Mouse (Mus musculus): ENCODE results near the gene Thsd7a. TPM values are rescaled to one million over a fixed set of nuclear protein-coding genes. Genes with fewer than 3 reads are reported as not detected.

Thsd7a gene
- polyA plus RNA-seq, 1 experiment from 2014 or later = 2.0 TPM

DNA sequence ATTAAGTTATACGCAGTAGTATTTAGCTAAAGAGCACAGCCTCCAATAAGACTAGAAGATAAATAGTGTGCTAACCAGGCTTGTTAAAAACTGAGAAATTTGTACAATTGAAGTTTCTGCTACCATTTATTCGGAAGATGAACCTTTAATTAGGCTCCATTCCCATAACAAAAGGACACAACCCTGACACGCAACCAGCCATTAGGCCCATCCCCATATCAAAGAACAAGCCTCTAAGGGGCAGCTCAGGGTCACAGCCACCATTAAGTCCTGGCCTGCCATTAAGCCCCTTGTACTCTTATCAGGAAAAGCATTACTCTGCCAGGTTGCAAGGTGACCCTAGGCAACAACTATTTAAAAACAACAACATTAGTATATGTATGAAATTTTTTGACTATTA, 198.0 kb downstream of the Thsd7a start:
- Histone ChIP-seq H3K9me3 (replicated peaks; ENCODE audit: control insufficient read depth, low read length) (no peaks in the 10 kb centered on the region), H3K36me3 (ENCODE audit: control insufficient read depth, insufficient read depth, low read length) (no peaks in the 10 kb centered on the region), H3K4me2 (ENCODE audit: low read depth, low read length) (no peak overlapping the region), H3K27ac (ENCODE audit: low read length) (no peak overlapping the region), H3K4me3 (replicated peaks; ENCODE audit: low read length) (no peak overlapping the region), H3K27me3 (ENCODE audit: control insufficient read depth, insufficient read depth, low read length) (no peaks in the 10 kb centered on the region), H3K4me1 (ENCODE audit: control insufficient read depth, insufficient read depth, low read length) (no peaks in the 10 kb centered on the region), H3K9ac (ENCODE audit: low read length) (no peak overlapping the region)
- no peak for ATAC-seq (ENCODE audit: insufficient read depth, low FRiP score)
- WGBS = 76% methylated on average over 3 of the region's 3 CpGs

DNA sequence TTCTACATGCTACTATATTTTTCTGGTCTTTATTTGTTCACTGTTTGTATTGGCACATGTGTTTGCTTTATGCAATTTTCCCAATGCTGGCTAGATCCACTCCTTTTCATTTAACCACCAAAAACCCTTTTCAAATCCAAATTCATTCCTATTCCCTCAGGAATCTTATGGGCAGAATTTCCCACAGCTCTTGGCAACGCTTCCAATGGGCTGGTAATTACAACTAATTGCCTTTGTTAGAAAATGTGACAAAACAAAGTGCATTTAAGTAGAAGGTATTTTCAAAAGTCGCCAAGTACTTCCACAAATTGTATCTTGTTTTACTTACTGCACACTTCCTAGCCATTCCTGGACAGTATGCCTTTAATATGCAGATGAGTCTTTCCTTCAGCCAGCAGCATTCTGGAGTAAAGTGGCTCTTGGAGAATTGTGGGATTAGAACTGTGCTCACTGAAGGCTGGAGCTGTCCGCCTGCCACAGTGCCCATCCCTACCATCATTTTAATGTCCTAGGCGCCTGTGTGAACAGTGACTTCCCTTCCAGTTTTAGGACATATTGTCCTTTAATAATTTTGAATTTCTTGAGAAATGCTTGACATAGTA, 199.1 kb downstream of the Thsd7a start:
- 78% methylated on average over 4 of the region's 4 CpGs for WGBS
- no peaks in the 10 kb centered on the region for H3K36me3 ChIP-seq (ENCODE audit: control insufficient read depth, insufficient read depth, low read length)
- ATAC-seq (ENCODE audit: insufficient read depth, low FRiP score) = no peak

DNA sequence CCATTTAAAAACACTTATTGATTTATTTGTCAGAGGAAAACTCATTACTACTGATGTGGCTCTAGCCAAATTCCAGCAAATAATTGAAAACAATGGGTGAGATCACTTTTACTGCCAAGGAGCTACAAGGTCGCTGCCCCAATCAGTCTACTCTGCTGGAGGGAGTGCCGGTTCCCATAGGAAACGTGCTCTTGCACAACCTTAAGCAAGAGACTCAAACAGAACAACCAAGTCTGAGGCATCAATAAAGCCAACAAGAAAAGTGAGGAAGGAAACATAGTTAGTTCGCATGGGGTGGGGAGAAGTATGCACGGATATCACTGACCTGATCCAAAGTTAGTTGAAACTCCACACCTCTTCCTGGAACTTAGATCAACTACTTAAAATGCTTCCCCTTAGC, 205.1 kb downstream of the Thsd7a start:
- Histone ChIP-seq H3K9me3 (replicated peaks; ENCODE audit: control insufficient read depth, low read length) (no peaks in the 10 kb centered on the region), H3K27ac (ENCODE audit: low read length) (no peak overlapping the region), H3K4me3 (replicated peaks; ENCODE audit: low read length) (no peak overlapping the region), H3K4me1 (ENCODE audit: control insufficient read depth, insufficient read depth, low read length) (no peaks in the 10 kb centered on the region), H3K9ac (ENCODE audit: low read length) (no peak overlapping the region), H3K4me2 (ENCODE audit: low read depth, low read length) (no peak overlapping the region), H3K27me3 (ENCODE audit: control insufficient read depth, insufficient read depth, low read length) (no peaks in the 10 kb centered on the region), H3K36me3 (ENCODE audit: control insufficient read depth, insufficient read depth, low read length) (no peaks in the 10 kb centered on the region)
- 44% methylated on average over 5 of the region's 5 CpGs for WGBS
- no peak for ATAC-seq (ENCODE audit: insufficient read depth, low FRiP score)

More for the DNA sequence above, 199.1 kb downstream of the Thsd7a start:
- no peaks in the 10 kb centered on the region for H3K4me1 ChIP-seq (ENCODE audit: control insufficient read depth, insufficient read depth, low read length)
- H3K4me2 ChIP-seq (ENCODE audit: low read depth, low read length) = no peak overlapping the region
- no peak overlapping the region for H3K27ac ChIP-seq (ENCODE audit: low read length)
- H3K27me3 ChIP-seq (ENCODE audit: control insufficient read depth, insufficient read depth, low read length) = no peaks in the 10 kb centered on the region
- no peak overlapping the region for H3K9ac ChIP-seq (ENCODE audit: low read length)
- no peak overlapping the region for H3K4me3 ChIP-seq (replicated peaks; ENCODE audit: low read length)
- H3K9me3 ChIP-seq (replicated peaks; ENCODE audit: control insufficient read depth, low read length) = no peaks in the 10 kb centered on the region

DNA sequence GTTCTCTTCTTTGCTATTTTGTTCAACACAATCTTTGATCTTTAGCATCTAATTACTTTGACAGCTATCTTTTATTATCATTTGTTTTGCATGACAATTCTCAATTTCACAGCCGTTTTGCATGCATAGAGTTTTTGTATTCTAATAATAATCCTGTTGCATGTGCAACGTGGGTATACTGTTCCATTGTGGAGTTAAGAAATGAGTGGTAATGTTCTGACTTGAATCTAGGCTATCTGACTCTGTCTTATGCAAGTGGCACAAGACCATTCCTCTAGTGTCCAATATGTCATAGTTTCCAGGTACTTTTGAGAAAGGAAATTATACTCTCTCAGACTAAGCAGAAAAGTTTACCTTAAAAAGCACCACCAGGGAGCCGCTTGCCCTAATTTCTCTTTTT, 206.7 kb downstream of the Thsd7a start:
- ATAC-seq (ENCODE audit: insufficient read depth, low FRiP score) = no peak
- no peak overlapping the region for H3K27ac ChIP-seq (ENCODE audit: low read length)

DNA sequence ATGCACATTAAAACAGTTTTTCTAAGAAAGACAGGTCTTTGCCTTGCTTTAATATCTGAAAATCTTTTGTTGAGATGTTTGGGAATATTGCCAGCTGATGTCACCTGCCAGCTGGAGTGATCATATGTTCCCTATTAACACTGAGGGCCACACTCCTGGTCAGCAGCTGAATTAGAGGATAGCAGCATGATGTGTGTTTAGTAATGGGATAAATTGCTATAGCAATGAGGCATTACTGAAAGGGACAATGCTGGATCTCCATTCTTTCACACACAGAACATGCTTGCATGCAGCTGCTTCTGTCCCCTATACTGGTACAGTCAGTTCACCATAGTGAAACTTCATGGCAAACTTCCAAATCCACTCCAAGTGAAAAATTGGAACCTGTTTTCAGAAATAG, 230.1 kb downstream of the Thsd7a start:
- no peak for ATAC-seq (ENCODE audit: insufficient read depth, low FRiP score)

More for the DNA sequence above, 206.7 kb downstream of the Thsd7a start:
- H3K9ac ChIP-seq (ENCODE audit: low read length) = no peak overlapping the region
- no peaks in the 10 kb centered on the region for H3K36me3 ChIP-seq (ENCODE audit: control insufficient read depth, insufficient read depth, low read length)
- no peaks in the 10 kb centered on the region for H3K4me1 ChIP-seq (ENCODE audit: control insufficient read depth, insufficient read depth, low read length)
- H3K27me3 ChIP-seq (ENCODE audit: control insufficient read depth, insufficient read depth, low read length) = no peaks in the 10 kb centered on the region
- H3K9me3 ChIP-seq (replicated peaks; ENCODE audit: control insufficient read depth, low read length) = no peaks in the 10 kb centered on the region
- H3K4me3 ChIP-seq (replicated peaks; ENCODE audit: low read length) = no peak overlapping the region
- WGBS = 75% methylated on average over 3 of the region's 3 CpGs
- H3K4me2 ChIP-seq (ENCODE audit: low read depth, low read length) = no peak overlapping the region

DNA sequence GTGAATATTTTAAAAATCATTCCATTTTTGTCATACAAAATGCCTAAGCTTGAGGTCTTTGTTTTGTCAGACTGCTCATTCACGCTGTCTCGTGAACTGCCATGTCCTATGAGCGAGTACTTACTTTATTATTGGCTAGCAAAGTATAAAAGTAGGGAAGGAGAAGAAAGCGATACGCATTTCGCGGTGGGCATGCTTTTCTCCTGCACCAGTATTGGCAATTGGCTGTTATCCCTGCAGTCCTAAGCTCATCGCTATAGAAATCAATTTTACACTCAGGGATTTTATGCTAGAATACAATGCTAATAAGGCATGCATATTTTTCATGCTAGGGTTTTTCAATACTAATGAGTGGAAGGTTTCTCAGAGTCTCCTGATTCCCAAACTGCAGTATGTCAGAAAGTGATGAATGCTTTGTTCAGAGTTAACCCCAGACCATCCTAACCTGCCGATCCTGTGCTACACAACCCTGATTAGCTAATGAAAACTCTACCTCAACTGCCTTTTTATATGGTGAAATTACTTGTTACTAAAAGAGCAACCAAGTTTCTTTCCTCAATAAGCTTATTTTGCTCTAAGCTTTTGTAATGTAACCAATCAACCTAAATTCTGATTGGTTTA, 230.8 kb downstream of the Thsd7a start:
- no peak overlapping the region for H3K4me3 ChIP-seq (replicated peaks; ENCODE audit: low read length)
- no peaks in the 10 kb centered on the region for H3K9me3 ChIP-seq (replicated peaks; ENCODE audit: control insufficient read depth, low read length)
- no peaks in the 10 kb centered on the region for H3K27me3 ChIP-seq (ENCODE audit: control insufficient read depth, insufficient read depth, low read length)
- no peak for ATAC-seq (ENCODE audit: insufficient read depth, low FRiP score)
- H3K4me2 ChIP-seq (ENCODE audit: low read depth, low read length) = no peak overlapping the region
- H3K9ac ChIP-seq (ENCODE audit: low read length) = no peak overlapping the region
- no peak overlapping the region for H3K27ac ChIP-seq (ENCODE audit: low read length)
- H3K36me3 ChIP-seq (ENCODE audit: control insufficient read depth, insufficient read depth, low read length) = no peaks in the 10 kb centered on the region
- no peaks in the 10 kb centered on the region for H3K4me1 ChIP-seq (ENCODE audit: control insufficient read depth, insufficient read depth, low read length)
- WGBS = 85% methylated on average over 9 of the region's 9 CpGs

More for the DNA sequence above, 230.1 kb downstream of the Thsd7a start:
- H3K4me2 ChIP-seq (ENCODE audit: low read depth, low read length) = no peak overlapping the region
- no peaks in the 10 kb centered on the region for H3K4me1 ChIP-seq (ENCODE audit: control insufficient read depth, insufficient read depth, low read length)
- H3K9ac ChIP-seq (ENCODE audit: low read length) = no peak overlapping the region
- H3K4me3 ChIP-seq (replicated peaks; ENCODE audit: low read length) = no peak overlapping the region
- no peaks in the 10 kb centered on the region for H3K9me3 ChIP-seq (replicated peaks; ENCODE audit: control insufficient read depth, low read length)
- H3K36me3 ChIP-seq (ENCODE audit: control insufficient read depth, insufficient read depth, low read length) = no peaks in the 10 kb centered on the region
- no peak overlapping the region for H3K27ac ChIP-seq (ENCODE audit: low read length)
- H3K27me3 ChIP-seq (ENCODE audit: control insufficient read depth, insufficient read depth, low read length) = no peaks in the 10 kb centered on the region

DNA sequence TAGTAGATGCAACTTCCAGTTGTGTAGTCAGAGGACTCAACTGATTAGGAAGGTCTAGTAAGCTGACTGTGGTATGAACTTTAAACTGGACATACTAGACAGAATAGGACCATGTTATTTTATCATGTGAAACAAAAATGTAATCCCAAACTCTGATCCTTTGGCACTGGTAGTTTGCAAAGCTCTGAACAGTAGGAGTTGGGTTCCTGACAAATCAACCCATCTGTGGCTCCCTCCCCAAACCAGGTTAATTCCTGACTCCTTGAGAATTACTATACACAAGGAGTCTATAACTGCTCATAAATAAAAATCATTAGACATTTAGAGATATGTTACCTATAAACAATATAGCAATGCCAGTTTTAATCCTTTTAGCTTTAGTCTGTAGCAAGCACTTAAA, 231.5 kb downstream of the Thsd7a start:
- Histone ChIP-seq H3K4me1 (ENCODE audit: control insufficient read depth, insufficient read depth, low read length) (no peaks in the 10 kb centered on the region), H3K9me3 (replicated peaks; ENCODE audit: control insufficient read depth, low read length) (no peaks in the 10 kb centered on the region), H3K36me3 (ENCODE audit: control insufficient read depth, insufficient read depth, low read length) (no peaks in the 10 kb centered on the region), H3K9ac (ENCODE audit: low read length) (no peak overlapping the region), H3K27ac (ENCODE audit: low read length) (no peak overlapping the region), H3K4me3 (replicated peaks; ENCODE audit: low read length) (no peak overlapping the region), H3K27me3 (ENCODE audit: control insufficient read depth, insufficient read depth, low read length) (no peaks in the 10 kb centered on the region), H3K4me2 (ENCODE audit: low read depth, low read length) (no peak overlapping the region)
- no peak for ATAC-seq (ENCODE audit: insufficient read depth, low FRiP score)

DNA sequence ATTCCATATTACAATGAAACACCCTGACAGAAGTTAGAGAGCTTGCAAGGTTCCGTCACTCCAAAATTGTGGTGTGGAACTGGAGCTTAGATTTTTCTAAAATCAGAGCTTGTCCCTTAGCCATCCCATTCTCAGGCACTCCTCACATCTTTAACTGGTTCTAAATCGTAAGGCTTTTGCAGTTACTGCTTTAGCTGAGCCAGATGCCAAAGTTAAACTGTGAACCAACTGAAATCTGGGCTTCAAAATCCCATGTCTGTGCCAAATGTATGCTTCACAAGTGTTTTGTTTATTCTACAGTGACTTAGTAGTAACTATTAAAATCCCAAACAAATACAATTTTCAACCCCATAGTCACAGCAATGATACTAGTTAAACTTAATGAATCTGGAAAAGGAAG, 242.3 kb downstream of the Thsd7a start:
- Histone ChIP-seq H3K4me3 (replicated peaks; ENCODE audit: low read length) (no peak overlapping the region), H3K36me3 (ENCODE audit: control insufficient read depth, insufficient read depth, low read length) (no peaks in the 10 kb centered on the region), H3K4me2 (ENCODE audit: low read depth, low read length) (no peak overlapping the region), H3K9me3 (replicated peaks; ENCODE audit: control insufficient read depth, low read length) (no peaks in the 10 kb centered on the region), H3K4me1 (ENCODE audit: control insufficient read depth, insufficient read depth, low read length) (no peaks in the 10 kb centered on the region), H3K27me3 (ENCODE audit: control insufficient read depth, insufficient read depth, low read length) (no peaks in the 10 kb centered on the region), H3K27ac (ENCODE audit: low read length) (no peak overlapping the region), H3K9ac (ENCODE audit: low read length) (no peak overlapping the region)
- 66% methylated on average over 2 of the region's 2 CpGs for WGBS
- ATAC-seq (ENCODE audit: insufficient read depth, low FRiP score) = no peak

DNA sequence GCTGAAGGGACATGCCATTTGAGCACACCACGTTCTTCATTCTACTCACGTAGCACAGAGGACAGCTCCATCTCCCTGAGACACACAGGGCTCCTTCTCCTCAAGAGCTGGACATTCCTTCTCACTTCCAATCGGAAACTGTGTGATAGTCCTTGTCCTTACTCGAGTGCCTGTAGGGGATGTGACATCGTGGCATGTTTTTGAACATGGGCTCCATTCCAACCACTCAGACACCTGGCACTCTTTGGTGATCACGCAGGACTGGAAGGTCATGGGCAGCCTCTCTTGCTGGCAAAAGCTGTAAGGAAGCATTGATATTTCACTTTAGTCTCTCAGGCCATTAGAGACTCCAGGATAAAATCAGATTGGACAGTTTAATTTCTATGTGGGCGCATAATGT, 245.3 kb downstream of the Thsd7a start:
- H3K36me3 ChIP-seq (ENCODE audit: control insufficient read depth, insufficient read depth, low read length) = no peaks in the 10 kb centered on the region
- no peak overlapping the region for H3K27ac ChIP-seq (ENCODE audit: low read length)
- no peaks in the 10 kb centered on the region for H3K4me1 ChIP-seq (ENCODE audit: control insufficient read depth, insufficient read depth, low read length)
- no peaks in the 10 kb centered on the region for H3K9me3 ChIP-seq (replicated peaks; ENCODE audit: control insufficient read depth, low read length)
- no peak overlapping the region for H3K4me3 ChIP-seq (replicated peaks; ENCODE audit: low read length)
- no peak for ATAC-seq (ENCODE audit: insufficient read depth, low FRiP score)
- no peak overlapping the region for H3K4me2 ChIP-seq (ENCODE audit: low read depth, low read length)
- WGBS = 84% methylated on average over 7 of the region's 7 CpGs
- H3K9ac ChIP-seq (ENCODE audit: low read length) = no peak overlapping the region
- H3K27me3 ChIP-seq (ENCODE audit: control insufficient read depth, insufficient read depth, low read length) = no peaks in the 10 kb centered on the region

Data from stomach, embryonic 16.5 days (tissue).